Mouse (Mus musculus) MEL (cell line): ENCODE measurements around the gene Mdh2. TPM values are rescaled to one million over a fixed set of nuclear protein-coding genes. Genes with fewer than 3 reads are reported as not detected.

ENCODE experiments used
- DNase-seq: peaks from one replicate; pipeline ENCODE4 v3.0.0; 2011; ENCODE audit warnings: low read depth, low spot score
- H3K27ac ChIP-seq: 2 replicates; pipeline ENCODE4 v1.5.1; 2012; ENCODE audit warnings: low read depth, mild to moderate bottlenecking, control low read depth, low read length, moderate library complexity; ENCODE audit not compliant: control insufficient read depth
- H3K27me3 ChIP-seq, 2 experiments: fragments of 150-350 bp in 1 of 2; sonication (generic) in 1 of 2; 2 replicates each; pipeline ENCODE4 v1.6.1; 2012; ENCODE audit warnings: low read length in 2 of 2, mild to moderate bottlenecking in 2 of 2, improper control_type of control experiment in 1 of 2, moderate library complexity in 1 of 2; ENCODE audit not compliant: insufficient read depth in 2 of 2, control insufficient read depth in 1 of 2
- H3K36me3 ChIP-seq, 2 experiments: 2 replicates each; pipeline ENCODE4 v1.6.1; 2012 to 2014; ENCODE audit warnings: low read length in 2 of 2, improper control_type of control experiment in 1 of 2, inconsistent platforms in 1 of 2, mild to moderate bottlenecking in 1 of 2; ENCODE audit not compliant: insufficient read depth in 2 of 2, control insufficient read depth in 1 of 2
- H3K4me1 ChIP-seq, 2 experiments: fragments of 150-350 bp in 1 of 2; sonication (generic) in 1 of 2; 2 replicates each; pipeline ENCODE4 v1.6.1; 2012; ENCODE audit warnings: low read length in 2 of 2, improper control_type of control experiment in 1 of 2, mild to moderate bottlenecking in 1 of 2; ENCODE audit not compliant: insufficient read depth in 2 of 2, control insufficient read depth in 1 of 2
- H3K4me3 ChIP-seq, 2 experiments: fragments of 150-350 bp in 1 of 2; sonication (generic) in 1 of 2; 2 replicates each; pipeline ENCODE4 v1.5.1; 2012; ENCODE audit warnings: low read depth in 2 of 2, low read length in 2 of 2, mild to moderate bottlenecking in 2 of 2, moderate library complexity in 2 of 2, control low read depth in 1 of 2, improper control_type of control experiment in 1 of 2; ENCODE audit not compliant: control insufficient read depth in 1 of 2, insufficient read depth in 1 of 2
- H3K79me2 ChIP-seq: 2 replicates; pipeline ENCODE4 v1.6.1; 2012; ENCODE audit warnings: mild to moderate bottlenecking, low read length, moderate library complexity; ENCODE audit not compliant: control insufficient read depth, poor library complexity, insufficient read depth
- H3K9ac ChIP-seq: 2 replicates; pipeline ENCODE4 v1.6.1; 2012; ENCODE audit warnings: low read depth, mild to moderate bottlenecking, control low read depth, low read length, moderate library complexity; ENCODE audit not compliant: control insufficient read depth, poor library complexity, severe bottlenecking
- H3K9me3 ChIP-seq: fragments of 150-350 bp; sonication (generic); replicated peaks from 2 replicates; pipeline ENCODE4 v1.6.1; 2012; ENCODE audit warnings: mild to moderate bottlenecking, low read length, improper control_type of control experiment, moderate library complexity; ENCODE audit not compliant: insufficient read depth
- CHD1 ChIP-seq: IDR thresholded peaks from 2 replicates; pipeline ENCODE4 v1.6.1; 2012; ENCODE audit warnings: low read depth, mild to moderate bottlenecking, inconsistent platforms, low read length, improper control_type of control experiment
- CHD2 ChIP-seq: IDR thresholded peaks from 2 replicates; pipeline ENCODE4 v1.6.1; 2011; ENCODE audit warnings: low read length, improper control_type of control experiment
- CTCF ChIP-seq, 3 experiments: IDR thresholded peaks in 2 of 3; conservative IDR thresholded peaks in 1 of 3; 2 replicates each; pipeline ENCODE4 v1.5.1; 2011 to 2012; ENCODE audit warnings: low read length in 3 of 3, low read depth in 2 of 3, mild to moderate bottlenecking in 2 of 3, improper control_type of control experiment in 1 of 3, inconsistent platforms in 1 of 3, mixed read lengths in 1 of 3, moderate library complexity in 1 of 3; ENCODE audit not compliant: control insufficient read depth in 1 of 3, insufficient read depth in 1 of 3, poor library complexity in 1 of 3, severe bottlenecking in 1 of 3
- E2F4 ChIP-seq: IDR thresholded peaks from 2 replicates; pipeline ENCODE4 v1.6.1; 2011; ENCODE audit warnings: low read depth, low read length, improper control_type of control experiment, borderline replicate concordance
- ELF1 ChIP-seq: IDR thresholded peaks from 2 replicates; pipeline ENCODE4 v1.6.1; 2014; ENCODE audit warnings: low read depth, mild to moderate bottlenecking, inconsistent platforms, low read length, improper control_type of control experiment, moderate library complexity
- ETS1 ChIP-seq: IDR thresholded peaks from 2 replicates; pipeline ENCODE4 v1.6.1; 2012; ENCODE audit warnings: low read depth, mild to moderate bottlenecking, inconsistent platforms, low read length, improper control_type of control experiment, moderate library complexity
- GABPA ChIP-seq: IDR thresholded peaks from 2 replicates; pipeline ENCODE4 v1.6.1; 2012; ENCODE audit warnings: low read depth, mild to moderate bottlenecking, inconsistent platforms, low read length, improper control_type of control experiment, moderate library complexity
- GATA1 ChIP-seq: IDR thresholded peaks from 2 replicates; pipeline ENCODE4 v1.6.1; 2011; ENCODE audit warnings: low read depth, low read length, improper control_type of control experiment
- HCFC1 ChIP-seq: IDR thresholded peaks from 2 replicates; pipeline ENCODE4 v1.6.1; 2012; ENCODE audit warnings: low read depth, mild to moderate bottlenecking, inconsistent platforms, low read length, improper control_type of control experiment, moderate library complexity
- KAT2A ChIP-seq: conservative IDR thresholded peaks from 2 replicates; pipeline ENCODE4 v1.6.1; 2012; ENCODE audit warnings: low read depth, low read length, improper control_type of control experiment, inconsistent platforms
- MAFK ChIP-seq: IDR thresholded peaks from 2 replicates; pipeline ENCODE4 v1.6.1; 2011; ENCODE audit warnings: low read depth, mild to moderate bottlenecking, low read length, improper control_type of control experiment, borderline replicate concordance
- MXI1 ChIP-seq: IDR thresholded peaks from 2 replicates; pipeline ENCODE4 v1.6.1; 2011; ENCODE audit warnings: mild to moderate bottlenecking, low read depth, low read length, improper control_type of control experiment
- MYC ChIP-seq: IDR thresholded peaks from 2 replicates; pipeline ENCODE4 v1.6.1; 2011; ENCODE audit warnings: low read depth, mild to moderate bottlenecking, low read length, improper control_type of control experiment, moderate library complexity
- POLR2A ChIP-seq, 2 experiments: IDR thresholded peaks; 2 replicates each; pipeline ENCODE4 v1.6.1; 2011 to 2012; ENCODE audit warnings: low read length in 2 of 2, mild to moderate bottlenecking in 2 of 2, control low read depth in 1 of 2, improper control_type of control experiment in 1 of 2, low read depth in 1 of 2, moderate library complexity in 1 of 2; ENCODE audit not compliant: control insufficient read depth in 1 of 2, insufficient read depth in 1 of 2, poor library complexity in 1 of 2
- RCOR1 ChIP-seq: IDR thresholded peaks from 2 replicates; pipeline ENCODE4 v1.6.1; 2012; ENCODE audit warnings: low read depth, mild to moderate bottlenecking, inconsistent platforms, low read length, improper control_type of control experiment
- SMC3 ChIP-seq: IDR thresholded peaks from 2 replicates; pipeline ENCODE4 v1.6.1; 2011; ENCODE audit warnings: low read depth, low read length, improper control_type of control experiment
- TAL1 ChIP-seq: IDR thresholded peaks from 2 replicates; pipeline ENCODE4 v1.6.1; 2012; ENCODE audit warnings: mild to moderate bottlenecking, inconsistent platforms, low read length, moderate library complexity, mixed read lengths
- TBP ChIP-seq: IDR thresholded peaks from 2 replicates; pipeline ENCODE4 v1.8.0; 2011; ENCODE audit warnings: low read depth, low read length, improper control_type of control experiment
- TCF12 ChIP-seq: IDR thresholded peaks from 2 replicates; pipeline ENCODE4 v1.6.1; 2014; ENCODE audit warnings: low read depth, mild to moderate bottlenecking, inconsistent platforms, low read length, improper control_type of control experiment, moderate library complexity
- UBTF ChIP-seq: IDR thresholded peaks from 2 replicates; pipeline ENCODE4 v1.6.1; 2012; ENCODE audit warnings: low read depth, mild to moderate bottlenecking, inconsistent platforms, low read length, improper control_type of control experiment, moderate library complexity, borderline replicate concordance; ENCODE audit not compliant: insufficient read depth
- USF1 ChIP-seq: IDR thresholded peaks from 2 replicates; pipeline ENCODE4 v1.6.1; 2014; ENCODE audit warnings: low read depth, mild to moderate bottlenecking, inconsistent platforms, low read length, improper control_type of control experiment, moderate library complexity
- USF2 ChIP-seq, 2 experiments: IDR thresholded peaks; 2 replicates each; pipeline ENCODE4 v1.6.1; 2011 to 2012; ENCODE audit warnings: improper control_type of control experiment in 2 of 2, low read length in 2 of 2, borderline replicate concordance in 1 of 2, inconsistent platforms in 1 of 2, low read depth in 1 of 2, mild to moderate bottlenecking in 1 of 2; ENCODE audit not compliant: insufficient read depth in 1 of 2
- ZMIZ1 ChIP-seq: IDR thresholded peaks from 2 replicates; pipeline ENCODE4 v1.6.1; 2012; ENCODE audit warnings: low read depth, mild to moderate bottlenecking, inconsistent platforms, low read length, improper control_type of control experiment, moderate library complexity
- ZNF384 ChIP-seq: IDR thresholded peaks from 2 replicates; pipeline ENCODE4 v1.6.1; 2012; ENCODE audit warnings: low read depth, mild to moderate bottlenecking, inconsistent platforms, low read length, improper control_type of control experiment
- polyA plus RNA-seq, 2 experiments: library from polyadenylated mRNA; stranded (reverse) in 1 of 2; unstranded in 1 of 2; fragments of >175 nt in 1 of 2; fragments of >200 nt in 1 of 2; gene quantifications; 2 replicates each; pipeline versions ENCODE4 v1.2.1 to v1.2.4; 2012; ENCODE audit warnings: low replicate concordance in 2 of 2, low read depth in 1 of 2; ENCODE audit not compliant: insufficient read length in 2 of 2, insufficient read depth in 1 of 2, missing spikeins in 1 of 2
- total RNA-seq: library from RNA; depleted of rRNA; stranded (reverse); fragments of 300-350 nt; gene quantifications from 2 replicates; pipeline ENCODE4 v1.2.3, GENCODE M21; 2012

Mdh2 gene
- total and polyA plus RNA-seq, 3 experiments, result 207 to 1,097 (median 465) TPM

- Histone ChIP-seq H3K27me3 (peaks cover 3 to 13% of the 10 kb centered on the region in 2 experiments; a peak in 3 of 4 replicates), H3K79me2 (no peaks in the 10 kb centered on the region), H3K9me3 (no peaks in the 10 kb centered on the region), H3K9ac (no peak overlapping the region), H3K4me1 (no peaks in the 10 kb centered on the region), H3K36me3 (no peaks in the 10 kb centered on the region), H3K4me3 (no peak overlapping the region), H3K27ac (no peak overlapping the region)
- DNase-seq, result no peak
- TF ChIP-seq CHD2, result no peak
These were observed 51.1 kb downstream of the Mdh2 start for GRCm38 (mm10) chr5:135829381-135829780.

- Histone ChIP-seq H3K27ac (no peak overlapping the region), H3K27me3 (peaks cover 1 to 3% of the 10 kb centered on the region in 2 experiments; a peak in 1 of 4 replicates), H3K79me2 (no peaks in the 10 kb centered on the region), H3K36me3 (no peaks in the 10 kb centered on the region), H3K4me1 (no peaks in the 10 kb centered on the region; a peak in 1 of 4 replicates), H3K9me3 (no peaks in the 10 kb centered on the region), H3K9ac (no peak overlapping the region), H3K4me3 (no peak overlapping the region)
- no peak for DNase-seq
- TF ChIP-seq GATA1 (no peak), MAFK (no peak), ETS1 (no peak), MXI1 (no peak), TCF12 (no peak), USF2 (IDR thresholded peaks at IDR 0.05; ENCODE audit: borderline replicate concordance in 1 of 2, insufficient read depth in 1 of 2, low read depth in 1 of 2, low read length in 2 of 2) (no peak), HCFC1 (no peak), E2F4 (no peak), GABPA (no peak), UBTF (no peak), CHD1 (no peak)
These were observed 54.4 kb downstream of the Mdh2 start for GRCm38 (mm10) chr5:135832729-135833128.

- Histone ChIP-seq H3K9me3 (no peaks in the 10 kb centered on the region), H3K4me1 (no peaks in the 10 kb centered on the region; a peak in 1 of 4 replicates), H3K27ac (no peak overlapping the region), H3K4me3 (no peak overlapping the region), H3K27me3 (no peaks in the 10 kb centered on the region), H3K9ac (no peak overlapping the region), H3K36me3 (no peaks in the 10 kb centered on the region), H3K79me2 (no peaks in the 10 kb centered on the region)
- DNase-seq, result peak; percentile 42
- TF ChIP-seq POLR2A (IDR thresholded peaks at IDR 0.05; ENCODE audit: control insufficient read depth in 1 of 2, insufficient read depth in 1 of 2, low read depth in 1 of 2, low read length in 2 of 2, poor library complexity in 1 of 2), result no peak
- TF ChIP-seq CTCF (IDR thresholded peaks at IDR 0.05 in 2 of 3, conservative IDR thresholded peaks at IDR 0.05 in 1 of 3; ENCODE audit: control insufficient read depth in 1 of 3, insufficient read depth in 1 of 3, low read depth in 2 of 3, low read length in 3 of 3, poor library complexity in 1 of 3, severe bottlenecking in 1 of 3), result no peak
- TF ChIP-seq HCFC1, result no peak
- no peak for TF ChIP-seq KAT2A
- TF ChIP-seq ELF1, result no peak
- TF ChIP-seq USF1, result no peak
- TF ChIP-seq SMC3, result no peak
- no peak for TF ChIP-seq ZMIZ1
- no peak for TF ChIP-seq ETS1
- no peak for TF ChIP-seq TBP
- no peak for TF ChIP-seq GABPA
- no peak for TF ChIP-seq MYC
- TF ChIP-seq ZNF384, result no peak
- no peak for TF ChIP-seq USF2 (IDR thresholded peaks at IDR 0.05; ENCODE audit: borderline replicate concordance in 1 of 2, insufficient read depth in 1 of 2, low read depth in 1 of 2, low read length in 2 of 2)
- no peak for TF ChIP-seq RCOR1
- no peak for TF ChIP-seq GATA1
- TF ChIP-seq TAL1, result no peak
These were observed 56.6 kb downstream of the Mdh2 start for GRCm38 (mm10) chr5:135834769-135835491.
